Mouse (Mus musculus) T-helper 17 cell (primary cell): Measurements from ENCODE around the gene Tub.

Experiments used
- in situ Hi-C, 2 experiments: fragments of 300-600 bp; cut with MboI, MseI; formaldehyde crosslinking; loops; 1 replicate in 1 of 2; 2 replicates in 1 of 2; pipeline ENCODE4 v1.15.1; 2025; ENCODE audit warnings: high pct_unique_total_duplicates in 2 of 2

The Tub gene

DNA sequence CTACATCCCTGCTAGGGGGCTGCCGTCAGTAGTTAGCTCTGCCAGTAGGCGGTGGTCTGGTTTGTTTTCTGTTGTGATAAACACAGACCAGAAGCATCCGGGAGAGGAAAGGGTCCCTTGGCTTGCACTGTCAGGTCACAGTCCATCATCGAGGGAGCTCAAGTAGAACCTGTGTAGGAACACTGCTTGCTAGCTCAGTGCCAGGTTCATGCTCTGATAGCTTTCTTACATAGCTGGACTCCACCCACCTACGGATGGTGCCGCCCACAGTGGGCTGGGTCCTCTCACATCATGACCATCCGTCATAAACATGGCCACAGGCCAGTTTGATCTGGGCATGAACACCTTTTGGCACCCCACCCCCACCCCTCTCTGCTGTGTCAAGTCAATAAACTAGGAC is 75.6 kb downstream of the Tub start:
- in situ Hi-C loops = no loop called here

- in situ Hi-C loops = no loop called here
Measured at GRCm38 (mm10) chr7:109026976-109027375, 76.8 kb downstream of the Tub start.

DNA sequence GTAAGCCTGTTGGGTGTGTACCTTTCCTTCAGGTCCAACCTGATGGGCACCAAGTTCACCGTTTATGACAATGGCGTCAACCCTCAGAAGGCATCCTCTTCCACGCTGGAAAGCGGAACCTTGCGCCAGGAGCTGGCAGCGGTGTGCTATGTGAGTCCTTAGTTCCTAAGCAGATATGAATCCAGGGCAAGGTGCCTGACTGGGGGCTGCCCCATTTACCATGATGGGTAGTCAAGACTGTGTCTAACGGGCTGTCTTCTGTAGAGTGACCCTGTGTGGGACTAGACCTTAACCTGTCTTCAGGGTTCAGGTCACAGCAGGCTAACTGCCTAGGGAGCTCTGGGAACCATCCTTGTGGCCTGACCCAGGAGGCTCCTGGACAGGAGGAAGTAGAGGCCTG is 77.6 kb downstream of the Tub start:
- in situ Hi-C loops = no loop called here

- in situ Hi-C loops = no loop called here
Measured at GRCm38 (mm10) chr7:109028204-109028603, 78.1 kb downstream of the Tub start.

DNA sequence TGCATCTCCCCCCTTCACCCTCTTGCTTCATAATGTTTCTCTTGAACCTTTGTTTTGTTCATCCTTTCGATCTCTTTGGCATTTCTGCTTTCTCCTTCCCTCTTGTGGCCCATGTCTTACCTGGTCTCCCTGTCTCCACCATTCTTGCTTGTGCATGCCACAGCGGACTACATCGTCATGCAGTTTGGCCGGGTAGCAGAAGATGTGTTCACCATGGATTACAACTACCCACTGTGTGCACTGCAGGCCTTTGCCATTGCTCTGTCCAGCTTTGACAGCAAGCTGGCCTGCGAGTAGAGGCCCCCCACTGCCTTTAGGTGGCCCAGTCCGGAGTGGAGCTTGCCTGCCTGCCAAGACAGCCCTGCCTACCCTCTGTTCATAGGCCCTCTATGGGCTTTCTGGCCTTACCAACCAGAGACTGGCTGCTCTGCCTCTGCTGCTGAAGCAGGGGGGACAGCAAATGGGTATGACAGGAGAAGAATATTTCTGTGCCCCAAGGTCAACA is 79.9 kb downstream of the Tub start:
- in situ Hi-C loops = no loop called here

DNA sequence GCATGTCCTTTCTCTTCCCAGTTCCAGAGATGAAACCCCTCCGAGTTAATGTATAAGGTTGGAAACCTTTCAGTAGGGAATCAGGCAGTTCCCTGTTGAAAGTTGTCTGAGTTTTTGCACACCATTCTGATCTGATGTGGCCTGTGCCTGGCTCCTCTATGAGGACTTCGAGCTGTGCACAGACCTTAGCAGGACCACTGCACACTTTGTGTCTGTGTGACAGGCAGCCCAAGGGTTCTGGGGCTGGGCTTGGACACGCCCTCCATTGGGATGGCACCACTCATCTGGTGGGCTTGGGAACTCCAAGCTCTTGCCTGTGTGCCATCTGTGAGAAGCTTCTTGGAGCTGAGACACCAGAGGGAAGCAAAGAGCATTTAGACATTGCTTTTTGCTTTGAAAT is 81.2 kb downstream of the Tub start:
- in situ Hi-C loops = no loop called here

DNA sequence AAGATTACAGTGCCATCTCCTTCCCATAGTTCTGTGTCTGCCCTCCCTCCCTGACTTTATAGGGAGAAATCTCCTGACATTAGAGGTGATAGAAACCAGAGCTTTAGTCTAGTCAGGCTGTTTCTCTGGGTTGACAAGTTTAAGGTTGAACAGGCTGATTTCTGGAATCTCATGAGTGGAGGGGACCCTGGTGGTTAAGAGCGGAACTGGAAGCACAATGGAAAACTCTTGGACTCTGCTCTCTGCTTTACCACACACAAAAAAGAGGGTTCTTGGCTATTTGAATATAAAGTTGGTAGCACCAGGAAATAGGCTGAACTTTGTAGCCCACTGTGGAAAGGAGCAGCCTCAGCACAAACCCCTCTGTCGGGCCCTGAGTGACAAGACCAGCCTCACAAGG is 81.9 kb downstream of the Tub start:
- in situ Hi-C loops = no loop called here

DNA sequence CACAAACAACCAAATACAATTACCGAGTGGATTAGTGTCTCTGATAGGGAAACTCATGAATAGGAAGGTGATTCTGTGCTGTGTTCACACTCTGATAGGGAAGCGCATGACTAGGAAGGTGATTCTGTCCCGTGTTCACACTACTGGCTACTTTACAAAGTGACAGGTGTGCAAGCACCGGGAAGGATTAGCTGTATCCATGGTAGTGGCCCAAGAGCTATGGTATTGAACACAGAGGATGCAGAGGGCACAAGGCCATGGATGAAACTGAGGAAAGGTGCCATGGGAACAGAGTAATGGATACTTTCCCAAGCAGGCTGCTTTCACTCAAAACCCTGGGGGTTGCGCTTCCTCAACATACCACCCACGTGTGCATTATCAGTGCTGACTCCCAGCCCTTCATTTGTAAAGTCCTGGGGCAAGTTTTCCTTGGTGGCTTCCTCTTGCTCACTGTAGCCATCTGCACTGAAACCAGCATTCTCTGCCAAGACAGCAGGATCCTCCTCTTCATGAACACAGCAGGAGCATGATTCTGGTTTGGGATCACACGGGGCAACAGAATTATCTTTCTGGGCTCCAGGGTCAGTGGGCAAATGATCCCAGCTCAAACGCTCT is 88.1 kb downstream of the Tub start:
- in situ Hi-C loops = no loop called here

DNA sequence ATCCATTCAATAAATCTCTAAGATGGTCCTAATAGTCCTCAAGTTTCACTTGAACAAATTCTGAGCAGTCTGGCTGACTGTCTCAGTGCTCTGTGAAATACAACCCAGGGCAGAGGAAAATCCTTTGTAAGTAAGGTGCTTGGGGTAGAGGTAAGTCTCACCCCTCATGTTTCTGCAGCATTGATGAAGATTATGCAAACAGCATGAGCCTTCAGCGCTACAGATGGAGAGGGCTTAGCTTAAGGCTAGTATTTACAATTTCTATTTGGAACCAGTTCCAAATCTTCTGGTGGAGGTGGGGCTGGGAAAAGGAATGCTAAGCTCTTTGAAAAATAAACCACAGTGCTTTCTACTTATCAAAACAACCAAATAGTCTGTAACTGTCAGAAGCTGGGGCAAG is 88.8 kb downstream of the Tub start:
- in situ Hi-C loops = no loop called here

DNA sequence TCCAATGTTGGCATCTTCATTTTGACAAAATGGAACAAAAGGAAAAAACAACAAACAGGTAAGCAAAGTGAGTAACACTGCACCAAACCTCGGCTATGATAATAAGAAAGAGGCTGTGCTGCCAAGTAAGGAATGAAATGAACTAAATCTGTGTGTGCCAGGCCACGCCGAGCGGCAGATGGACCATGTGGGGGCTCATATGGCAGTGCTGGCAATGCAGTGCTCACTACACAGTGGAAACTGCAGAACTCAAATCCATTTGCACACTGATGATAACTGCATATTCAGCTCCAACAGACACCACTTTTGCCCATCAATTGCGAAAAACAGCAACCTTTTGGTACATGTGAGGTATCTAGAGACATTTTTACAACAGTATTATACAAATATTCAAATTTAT is 89.3 kb downstream of the Tub start:
- in situ Hi-C loops = no loop called here

DNA sequence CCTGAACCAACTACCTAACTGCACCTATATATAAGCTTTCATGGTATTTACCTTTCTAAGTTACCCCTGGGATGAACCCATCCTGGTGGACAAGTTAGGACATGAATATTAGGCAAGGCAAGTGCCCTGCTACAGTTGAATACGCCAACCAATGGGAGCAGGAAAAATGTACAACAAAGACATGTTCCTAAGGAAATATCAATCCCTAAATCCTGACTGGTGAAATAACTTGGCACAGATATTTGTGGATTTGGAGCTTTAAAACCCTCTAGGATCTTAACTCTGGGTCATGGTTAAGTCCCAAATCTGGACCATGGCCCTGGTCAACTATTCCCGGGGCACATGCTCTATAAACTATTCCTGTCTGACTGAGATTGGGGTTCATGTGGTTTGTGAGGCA is 95.7 kb downstream of the Tub start:
- in situ Hi-C loops = no loop called here

DNA sequence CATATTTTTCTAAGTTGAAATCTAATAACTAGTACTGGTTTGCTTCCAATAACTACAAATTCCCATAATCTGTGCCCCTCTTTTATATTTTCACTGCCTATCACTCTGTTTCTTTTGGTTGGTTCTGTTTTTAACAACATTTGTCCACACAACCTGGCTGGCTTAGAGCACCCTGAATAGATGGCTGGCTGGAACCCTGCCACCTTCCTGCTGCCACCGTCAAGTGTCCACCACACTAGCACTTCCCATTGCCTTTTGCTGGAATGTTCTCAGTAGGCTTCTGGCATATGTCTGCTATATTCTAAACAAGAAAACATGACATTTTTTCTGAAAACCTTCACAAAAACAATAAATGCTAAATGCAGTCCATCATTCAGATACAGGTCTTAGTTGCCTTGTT is 100.7 kb downstream of the Tub start:
- in situ Hi-C loops = no loop called here

- in situ Hi-C loops = no loop called here
Measured at GRCm38 (mm10) chr7:109059536-109059935, 109.4 kb downstream of the Tub start.

GRCm38 (mm10) chr7:109069641-109070040 is 119.5 kb downstream of the Tub start:
- in situ Hi-C loops = no loop called here

DNA sequence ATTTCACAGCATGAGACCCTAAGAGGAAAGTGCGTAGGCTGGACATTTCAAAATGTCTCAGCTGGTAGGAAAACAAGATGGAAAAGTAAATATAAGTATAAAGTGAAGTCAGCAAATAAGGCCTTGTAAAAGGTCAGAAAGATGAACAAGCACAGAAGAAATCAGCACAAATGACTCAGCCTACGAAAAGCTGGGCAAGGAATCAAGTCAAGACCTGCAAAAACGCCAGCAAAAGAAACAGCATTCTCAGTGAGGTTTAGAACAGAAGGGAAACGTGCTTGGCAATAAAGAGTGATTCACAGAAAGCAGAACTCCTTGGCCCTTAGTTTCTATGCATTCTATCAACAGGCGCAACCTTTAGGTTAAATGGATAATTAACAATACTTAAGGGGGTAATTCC is 122.2 kb downstream of the Tub start:
- in situ Hi-C loops = no loop called here

DNA sequence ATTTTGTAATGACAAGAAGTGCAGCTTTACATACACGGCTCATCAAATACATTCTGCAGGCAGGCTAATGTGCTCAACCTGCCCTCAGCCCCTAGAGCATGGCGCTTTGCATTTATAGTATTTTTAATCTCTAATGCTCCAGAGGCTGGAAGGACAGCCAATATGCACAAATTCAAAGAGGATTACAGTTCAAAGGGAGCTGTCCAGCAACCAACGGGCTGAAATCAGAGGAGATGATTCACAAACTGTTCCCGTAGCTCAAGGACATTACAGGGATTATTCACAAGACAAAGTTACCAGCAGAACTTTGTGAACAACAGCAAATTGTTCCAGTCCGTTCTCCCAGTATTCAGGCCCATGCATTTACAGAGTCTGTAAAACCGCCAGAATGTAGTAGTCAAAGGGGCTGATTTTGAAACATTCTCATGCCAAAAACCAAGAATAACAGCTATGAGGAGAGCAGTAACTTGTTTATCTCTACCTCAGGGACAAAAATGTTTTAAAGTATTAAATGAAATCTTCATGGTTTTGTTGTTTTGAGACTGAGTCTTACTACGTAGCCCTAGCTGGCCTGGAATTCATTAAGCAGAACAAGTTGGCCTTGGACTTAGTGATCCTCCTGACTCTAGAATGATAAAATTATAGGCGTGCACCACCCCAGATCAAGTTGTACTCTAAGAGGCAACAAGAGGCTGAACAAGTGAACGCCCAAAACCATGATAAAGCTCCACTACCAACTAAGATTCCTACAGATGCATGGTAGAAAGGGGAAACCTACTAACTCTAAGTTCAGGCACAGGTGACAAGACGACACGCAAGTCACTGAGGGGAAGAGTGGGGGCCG is 132.4 kb downstream of the Tub start:
- in situ Hi-C loops = no loop called here

- in situ Hi-C loops = no loop called here
Measured at GRCm38 (mm10) chr7:109083113-109083812, 133.1 kb downstream of the Tub start, which contains the start of gene Ric3. Gene Ric3 (minus strand): TSS chr7:109083331.

DNA sequence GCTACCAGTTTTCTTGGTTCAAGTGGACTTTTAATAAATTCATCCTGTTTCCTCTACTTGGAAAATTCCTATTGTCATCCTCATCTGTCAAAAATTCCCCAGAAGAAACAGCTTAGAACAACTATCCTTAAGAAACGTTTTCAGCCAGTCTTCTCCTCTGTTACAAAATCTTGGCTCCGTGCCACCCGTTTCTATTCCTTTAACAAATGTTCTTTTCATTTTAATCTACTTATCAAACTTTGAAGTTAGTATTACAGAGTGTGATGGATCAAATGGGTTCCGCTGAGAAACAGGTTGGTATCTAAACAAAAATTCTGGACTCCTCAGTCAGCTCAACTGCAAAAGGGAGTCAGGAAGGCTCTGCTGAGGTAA is 133.7 kb downstream of the Tub start:
- in situ Hi-C loops = no loop called here
